Mouse (Mus musculus): ENCODE data around the gene Galnt16. TPM values are rescaled to one million over a fixed set of nuclear protein-coding genes. Genes with fewer than 3 reads are reported as not detected.
A peak's percentile ranks its signal among the peaks of the same experiment; 100 is the strongest.

Galnt16 gene
- total RNA-seq, 2 experiments from 2014 or later: 7.1 to 8.8 TPM

DNA sequence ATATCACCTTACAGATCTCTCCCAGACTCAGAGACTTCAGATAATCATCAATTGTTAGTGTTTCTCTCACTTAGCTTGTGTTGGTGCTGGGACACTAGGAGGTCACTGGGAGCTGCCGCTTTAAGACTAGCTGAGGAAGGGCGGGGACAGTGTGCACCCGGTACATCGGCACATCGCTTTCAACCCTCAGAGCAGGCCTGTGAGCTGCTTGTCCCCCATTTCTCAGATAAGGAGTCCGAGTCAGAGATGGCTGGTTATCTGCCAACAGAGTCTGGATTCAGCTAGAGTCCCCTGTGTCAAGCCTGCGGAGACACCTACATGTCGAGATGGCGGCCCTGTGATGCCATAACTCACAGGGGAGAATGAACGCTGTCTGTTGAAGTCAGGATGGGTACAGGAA lies 13.5 kb downstream of the Galnt16 start:
- peak in 1 of 2 experiments; percentile 8 for DNase-seq

DNA sequence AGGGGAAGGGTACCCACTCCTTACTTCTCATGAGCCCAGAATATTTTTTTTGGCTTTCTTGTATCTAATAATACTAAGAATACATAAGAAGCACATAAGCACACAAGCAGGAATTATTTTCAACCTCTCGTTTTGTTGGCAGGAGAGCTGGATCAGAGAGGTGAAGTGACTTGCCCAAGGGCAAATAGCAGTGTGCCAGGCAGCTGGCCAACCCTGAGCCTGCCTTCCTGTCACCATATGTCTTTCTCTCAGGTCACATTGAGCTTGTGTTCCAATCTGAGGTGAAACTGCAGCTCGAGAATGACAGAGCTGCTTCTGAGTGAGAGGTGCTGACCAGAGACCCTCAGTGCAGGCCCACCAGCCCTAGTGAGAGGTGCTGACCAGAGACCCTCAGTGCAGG lies 15.8 kb downstream of the Galnt16 start:
- peak; percentile 41 to 66 for DNase-seq

- DNase-seq: no peak
These were observed 19.2 kb downstream of the Galnt16 start for GRCm38 (mm10) chr12:80537313-80537712.

GRCm38 (mm10) chr12:80538311-80538710 lies 20.2 kb downstream of the Galnt16 start:
- DNase-seq: no peak

DNA sequence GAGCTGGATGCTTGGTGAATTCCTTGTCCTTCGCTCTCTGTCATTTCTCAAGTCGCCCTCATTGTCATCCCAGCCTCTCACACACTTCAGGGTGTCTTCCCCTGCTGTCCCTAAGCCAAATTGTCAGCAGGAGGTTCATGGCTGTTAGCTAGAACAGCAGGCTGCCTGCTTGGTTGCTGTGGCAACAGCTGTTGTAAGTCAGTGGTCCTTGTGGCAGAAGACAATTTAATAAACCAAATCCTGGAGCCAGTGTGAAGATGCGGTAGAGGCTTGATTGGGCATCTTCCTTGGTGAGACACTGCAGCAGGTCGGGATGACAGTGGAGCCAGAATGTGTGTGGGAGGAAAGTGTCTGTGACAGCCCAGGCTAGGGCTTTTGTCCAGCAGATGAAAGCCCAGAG lies 27.2 kb downstream of the Galnt16 start:
- no peak for DNase-seq

DNA sequence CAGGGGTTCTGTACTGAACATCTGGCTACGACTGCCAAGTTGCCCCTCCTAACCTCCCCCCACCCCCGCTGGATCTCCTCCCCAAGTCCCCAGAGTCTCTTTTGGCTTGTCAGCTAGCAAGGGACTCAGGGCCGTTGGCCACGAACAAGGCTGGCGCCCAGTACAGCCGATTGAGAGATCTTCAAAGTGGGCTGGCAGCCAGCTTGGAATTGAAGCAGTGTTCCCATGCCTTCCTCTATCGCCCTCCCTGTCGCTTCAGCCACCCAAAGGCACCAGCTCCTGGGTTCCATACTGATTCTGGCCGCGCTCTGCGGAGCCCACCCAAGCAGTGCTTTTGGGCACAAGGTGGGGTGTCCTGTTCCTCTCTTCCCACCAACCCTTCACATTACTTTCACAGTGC lies 31.6 kb downstream of the Galnt16 start:
- peak; percentile 61 to 65 for DNase-seq

GRCm38 (mm10) chr12:80553157-80553556 lies 35.1 kb downstream of the Galnt16 start:
- no peak for DNase-seq

DNA sequence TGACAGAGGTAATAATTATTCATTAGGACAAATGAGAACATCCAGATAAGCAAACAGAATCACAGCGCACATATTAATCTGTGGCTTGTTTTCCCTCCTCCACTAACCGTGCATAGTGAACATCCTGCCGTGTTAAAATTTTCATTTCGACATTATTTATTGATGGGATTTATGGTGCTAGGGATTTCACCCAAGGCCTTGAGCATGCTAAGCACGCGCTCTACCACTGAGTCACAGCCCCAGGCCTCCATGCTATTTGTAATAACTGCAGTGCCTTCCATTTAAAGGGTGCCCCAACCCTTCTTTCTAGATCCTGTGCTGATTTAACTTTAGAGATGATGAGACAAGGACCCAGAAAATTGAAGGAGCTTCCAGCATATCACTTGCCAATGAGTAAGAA lies 36.2 kb downstream of the Galnt16 start:
- peak; percentile 29 to 39 for DNase-seq

DNA sequence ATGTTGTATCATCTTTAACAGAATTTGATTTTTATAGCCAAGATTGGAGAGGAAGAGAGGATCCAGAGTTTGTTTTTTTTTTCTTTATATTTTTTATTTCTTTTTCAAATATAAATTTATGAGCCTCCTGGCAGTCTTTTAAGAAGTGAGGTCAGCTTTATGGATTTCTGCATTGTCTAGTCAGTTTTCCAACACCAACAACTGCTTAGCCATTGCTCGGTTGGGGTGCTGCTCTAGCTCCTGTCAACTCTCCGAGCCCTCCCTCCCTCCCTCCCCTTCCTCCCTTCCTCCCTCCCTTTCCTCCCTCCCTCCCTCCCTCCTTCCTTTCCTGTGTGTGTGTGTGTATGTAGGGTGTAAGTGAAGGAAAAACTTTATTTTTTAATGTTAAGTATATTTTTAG lies 43.8 kb downstream of the Galnt16 start:
- DNase-seq: no peak

- peak in 1 of 2 experiments; percentile 22 for DNase-seq
These were observed 44.7 kb downstream of the Galnt16 start for GRCm38 (mm10) chr12:80562793-80563192.

DNA sequence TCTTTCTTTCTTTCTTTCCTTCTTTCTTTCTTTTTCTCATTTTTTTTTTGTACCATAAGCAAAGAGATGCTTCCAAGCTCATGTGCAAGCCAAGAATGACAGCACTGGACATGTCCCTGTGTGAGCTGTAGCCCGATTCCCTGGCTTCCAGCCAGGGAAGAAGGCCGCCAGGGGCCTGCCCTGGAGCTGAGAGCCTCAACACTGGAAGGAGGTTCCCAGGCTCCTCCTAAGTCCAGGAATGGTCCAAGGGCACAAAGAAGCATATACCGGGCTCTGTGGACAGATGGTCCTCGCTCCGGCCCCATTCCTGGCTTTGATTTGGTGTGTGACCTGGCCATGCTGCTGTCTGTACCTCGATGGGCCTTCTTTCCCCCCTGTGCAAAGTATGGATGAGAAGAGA lies 46.9 kb downstream of the Galnt16 start:
- DNase-seq: peak; percentile 19 to 24

GRCm38 (mm10) chr12:80565793-80566192 lies 47.7 kb downstream of the Galnt16 start:
- no peak for DNase-seq

DNA sequence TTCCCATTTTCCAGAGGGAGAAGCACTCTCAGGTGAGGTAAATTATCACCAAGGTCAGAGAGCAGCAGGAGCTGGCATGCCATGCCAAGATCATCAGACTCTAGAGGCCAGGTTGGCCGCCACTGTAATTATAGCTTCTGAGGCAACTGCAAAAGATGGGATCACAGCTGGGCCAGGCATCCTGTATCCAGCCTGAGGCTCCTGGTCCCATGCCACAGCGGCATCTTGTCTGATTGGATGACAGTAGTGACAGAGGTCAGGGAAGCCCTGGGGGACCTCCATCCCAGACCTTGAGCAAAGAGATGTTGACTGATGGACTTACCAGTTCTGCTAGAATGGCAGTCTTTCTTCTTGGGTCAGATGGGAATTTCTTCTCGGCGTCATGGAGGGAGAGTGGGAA lies 48.4 kb downstream of the Galnt16 start:
- no peak for DNase-seq

GRCm38 (mm10) chr12:80567375-80567774 lies 49.3 kb downstream of the Galnt16 start:
- no peak for DNase-seq

DNA sequence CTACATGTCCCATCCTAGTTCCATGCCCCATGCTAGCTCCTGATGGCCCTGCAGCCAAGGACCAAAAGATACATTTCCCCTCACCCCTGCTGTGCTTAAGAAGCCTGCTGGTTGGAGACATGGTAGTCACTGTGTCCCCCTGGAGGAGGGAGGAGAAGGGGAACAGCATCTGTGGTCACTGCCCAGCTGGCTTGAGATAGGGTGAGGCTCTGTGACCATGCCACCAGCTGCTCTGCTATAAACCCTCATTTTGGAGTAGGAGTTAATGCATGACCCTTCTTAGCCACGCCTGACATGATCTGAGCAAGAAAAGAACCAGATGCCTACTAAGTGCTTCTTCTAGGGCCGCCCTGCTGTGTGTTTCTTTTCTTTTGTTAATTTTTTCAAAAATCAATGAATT lies 51.5 kb downstream of the Galnt16 start:
- no peak for DNase-seq

GRCm38 (mm10) chr12:80574318-80574717 lies 56.2 kb downstream of the Galnt16 start:
- no peak for DNase-seq

- no peak for DNase-seq
These were observed 56.8 kb downstream of the Galnt16 start for GRCm38 (mm10) chr12:80574825-80575371.

DNA sequence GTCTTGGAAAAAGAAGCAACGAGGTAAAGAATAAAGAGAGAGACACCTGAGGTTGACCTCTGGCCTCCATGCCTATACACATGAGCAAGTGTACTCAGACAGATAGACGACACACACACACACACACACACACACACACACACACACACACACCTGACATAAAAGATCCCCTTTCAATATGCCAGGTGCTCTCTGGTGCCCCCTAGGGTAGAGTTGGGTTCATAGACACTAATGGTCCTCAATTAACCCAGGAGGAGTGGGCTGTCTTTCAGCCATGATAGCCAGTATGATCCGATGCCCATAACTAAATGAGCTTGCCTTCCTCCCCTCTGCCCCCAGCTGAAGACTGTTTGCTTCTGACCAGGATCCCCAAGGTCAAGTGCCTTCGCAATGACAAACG lies 59.0 kb downstream of the Galnt16 start:
- peak; percentile 39 to 65 for DNase-seq

- no peak for DNase-seq
These were observed 63.3 kb downstream of the Galnt16 start for GRCm38 (mm10) chr12:80581357-80581756.

DNA sequence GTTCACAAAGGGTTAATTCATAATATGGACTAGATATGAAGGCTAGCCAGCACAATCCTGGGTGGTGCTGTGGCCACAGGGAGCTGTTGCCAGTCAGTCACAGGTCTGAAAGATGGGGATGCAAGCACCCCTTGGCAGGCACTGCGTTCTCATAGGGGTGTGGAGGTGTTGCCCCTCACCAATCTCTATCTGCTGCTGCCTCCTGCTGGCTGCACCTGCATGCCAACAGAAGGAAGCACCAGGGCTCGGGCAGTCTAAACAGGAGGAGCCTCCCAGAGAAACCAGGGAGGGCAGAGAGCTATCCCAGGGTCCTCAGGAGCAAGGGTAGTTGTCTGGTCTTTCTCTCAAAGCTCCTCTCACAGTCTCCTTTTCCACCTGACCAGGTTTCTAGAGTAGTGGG lies 66.9 kb downstream of the Galnt16 start:
- DNase-seq: peak; percentile 24 to 36

- no peak for DNase-seq
These were observed 76.1 kb downstream of the Galnt16 start for GRCm38 (mm10) chr12:80594141-80594540.

- peak in 1 of 2 experiments; percentile 21 for DNase-seq
These were observed 76.7 kb downstream of the Galnt16 start for GRCm38 (mm10) chr12:80594781-80595180.

GRCm38 (mm10) chr12:80595566-80595965 lies 77.5 kb downstream of the Galnt16 start:
- no peak for DNase-seq

DNA sequence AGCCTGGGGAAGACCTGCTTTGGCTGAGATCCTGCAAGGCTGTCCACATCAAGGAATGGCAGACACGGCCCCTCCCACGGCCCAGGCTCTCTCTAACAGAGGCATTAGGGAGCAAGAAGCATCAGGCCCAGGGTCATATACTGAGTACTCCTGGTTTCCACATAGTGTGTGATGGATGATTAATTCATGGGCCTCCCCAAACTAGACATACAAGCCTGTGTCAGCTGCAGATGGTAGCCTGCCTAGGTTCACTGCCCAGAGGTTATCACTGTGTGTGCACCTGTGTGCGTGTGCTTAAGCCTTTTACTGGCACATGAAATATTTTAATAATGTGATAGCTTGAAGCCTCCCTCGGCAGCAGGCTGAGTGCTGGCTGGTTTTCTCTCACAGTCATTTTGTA lies 77.9 kb downstream of the Galnt16 start:
- DNase-seq: no peak

DNA sequence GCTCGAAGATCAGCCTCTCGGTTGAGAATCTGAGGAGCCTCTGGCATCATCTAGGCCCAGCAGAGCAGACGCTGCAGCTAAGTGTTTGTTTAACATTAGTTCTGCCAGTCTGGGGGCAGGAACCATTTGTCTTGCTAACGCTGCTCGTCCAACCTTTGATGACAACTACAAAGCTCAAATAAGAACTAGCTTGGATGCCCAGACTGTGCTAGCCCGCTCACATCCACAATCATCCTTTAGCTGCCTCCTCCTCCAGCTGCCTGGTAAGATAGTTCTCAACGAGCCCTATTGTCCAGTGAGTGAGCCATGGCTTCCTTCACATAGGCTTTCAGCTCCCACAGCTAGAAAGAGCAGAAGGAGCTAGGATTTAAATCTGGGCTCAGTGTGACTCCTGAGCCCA lies 80.2 kb downstream of the Galnt16 start:
- no peak for DNase-seq
